Mouse (Mus musculus) activated CD4-positive, CD25-positive, alpha-beta regulatory T cell, adult 4 months (primary cell): Measurements from ENCODE around the gene Bex4. TPM values are rescaled to one million over a fixed set of nuclear protein-coding genes. Genes with fewer than 3 reads are reported as not detected.
"Not testable (repeated sequence)": the region's sequence is repeated elsewhere in the genome, so short reads cannot be mapped to it uniquely, and the experiment has no call there.

Experiments
- ATAC-seq: one replicate; pipeline ENCODE4 v1.8.0; 2017
- polyA plus RNA-seq, 2 experiments: library from polyadenylated mRNA; unstranded; fragments of 100-300 nt; shearing (Covaris generic); gene quantifications; one replicate each; pipeline ENCODE4 v1.2.1; 2017

The Bex4 gene
- polyA plus RNA-seq: not detected

DNA sequence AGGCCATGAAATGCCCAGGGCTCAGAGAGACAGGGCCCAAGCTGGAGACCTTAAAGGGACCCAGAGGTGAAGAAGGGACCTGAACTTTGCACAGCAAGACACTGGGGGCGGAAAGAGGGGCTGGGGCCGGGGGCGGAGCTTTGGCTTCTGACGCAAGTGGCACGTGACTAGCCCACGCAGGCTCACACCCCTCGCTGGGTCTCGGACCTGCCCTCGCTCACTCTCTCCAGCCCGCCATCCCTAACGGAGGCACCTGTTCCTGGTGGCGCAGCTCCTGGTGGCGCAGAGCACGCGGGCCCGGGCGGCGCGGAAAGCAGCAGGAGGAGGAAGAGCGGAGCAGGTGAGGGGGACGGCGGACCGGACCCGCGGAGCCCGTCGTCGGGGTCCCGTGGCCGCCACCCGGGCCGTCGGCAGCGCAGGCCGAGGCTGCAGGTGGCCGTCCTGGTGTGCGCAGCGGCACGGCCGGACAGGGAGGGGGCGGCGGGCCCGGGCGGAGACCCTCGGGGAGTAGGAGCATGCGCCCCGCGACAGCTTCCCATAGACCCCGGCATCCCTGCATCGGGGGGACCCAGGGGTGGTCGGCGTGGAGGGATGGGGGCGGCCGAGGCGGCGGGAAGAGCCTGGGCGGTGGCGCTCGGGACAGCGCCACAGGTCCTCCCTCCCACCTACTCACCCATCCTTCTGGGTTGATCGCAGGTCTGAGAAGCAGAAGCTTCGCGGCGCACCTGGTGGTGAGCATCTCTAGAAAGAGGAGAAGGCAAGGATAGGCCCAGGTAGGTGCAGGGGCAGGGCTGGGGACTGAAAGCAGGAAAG is at the start of gene Bex4:
TSS of gene Bex4 (plus strand) at position 170 of the 813 bp plus-strand sequence.
- ATAC-seq: not testable (repeated sequence)

GRCm38 (mm10) chrX:136092497-136093279 is 46.1 kb upstream of the Bex4 start:
- ATAC-seq: no peak

DNA sequence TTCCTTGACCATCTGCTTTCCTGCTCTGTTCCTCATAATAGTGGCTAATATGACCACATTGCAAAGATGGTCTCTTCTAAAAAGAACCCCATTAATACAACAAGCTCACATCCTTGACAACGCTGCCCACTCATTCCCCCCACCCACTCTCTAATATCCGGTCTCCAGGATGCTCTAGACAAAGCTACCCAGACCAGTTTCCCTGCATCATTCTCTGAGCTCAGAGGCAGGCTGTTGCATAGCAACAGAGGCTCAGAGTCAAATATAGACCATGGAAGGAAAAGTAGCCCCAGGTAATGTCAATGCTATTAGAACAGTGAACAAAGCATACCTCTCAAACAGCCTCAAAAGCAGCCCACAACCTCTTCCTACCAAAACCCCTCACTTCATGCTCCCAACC is 44.4 kb upstream of the Bex4 start:
- no peak for ATAC-seq

DNA sequence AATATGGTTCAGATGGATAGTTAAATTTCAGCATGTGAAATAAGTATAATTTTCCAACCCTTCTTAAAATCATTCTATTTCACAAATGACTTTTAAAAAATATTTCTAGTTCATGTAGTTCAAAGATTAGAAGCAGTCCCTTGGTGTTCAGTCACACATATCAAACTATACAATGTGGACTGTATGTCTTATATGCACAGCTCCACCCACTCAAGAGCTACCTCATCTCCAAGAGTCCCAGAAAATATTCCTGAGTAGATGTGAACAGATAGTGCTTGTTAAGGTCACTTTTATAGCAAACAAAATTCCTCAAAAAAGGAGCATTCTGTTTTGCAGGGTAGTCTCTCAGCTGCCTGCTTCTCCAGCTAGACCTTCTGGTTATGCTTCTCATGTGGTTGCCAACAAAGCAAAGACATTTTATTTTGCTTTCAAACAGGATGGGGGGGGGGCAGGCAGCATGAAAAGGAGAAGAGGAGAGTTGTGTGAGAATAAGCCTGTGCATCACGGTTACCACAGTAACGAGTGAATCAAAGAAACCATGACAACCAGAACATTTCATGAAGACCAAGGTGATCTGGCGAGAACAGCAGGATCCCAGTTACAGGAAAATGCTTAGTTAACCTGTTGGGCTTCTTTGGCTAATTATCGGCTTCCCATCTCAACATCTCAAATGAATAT is 34.6 kb upstream of the Bex4 start:
- no peak for ATAC-seq

- ATAC-seq: no peak
Observed at GRCm38 (mm10) chrX:136104724-136105088, 34.1 kb upstream of the Bex4 start.

DNA sequence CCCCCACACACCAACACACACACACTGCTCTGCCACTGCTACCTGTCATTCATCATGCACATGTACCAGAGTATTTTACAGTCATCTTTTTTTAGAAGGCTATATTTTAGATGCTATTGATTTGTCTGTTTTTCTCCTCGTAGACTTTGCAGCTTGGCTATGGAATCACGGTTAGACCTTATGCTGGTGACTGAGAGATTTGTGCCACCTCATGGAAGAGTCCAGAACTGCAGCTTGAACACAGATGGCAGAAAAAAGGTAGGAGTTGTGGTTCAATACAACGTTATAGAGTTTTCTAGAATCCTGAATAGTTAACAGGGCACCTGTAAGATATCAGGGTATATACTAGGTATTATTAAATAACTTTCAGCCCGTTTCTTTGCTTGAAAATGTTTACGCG is 30.9 kb upstream of the Bex4 start:
- no peak for ATAC-seq

GRCm38 (mm10) chrX:136115015-136115414 is 23.8 kb upstream of the Bex4 start:
- no peak for ATAC-seq

- no peak for ATAC-seq
Observed at GRCm38 (mm10) chrX:136115419-136115961, 23.3 kb upstream of the Bex4 start.

DNA sequence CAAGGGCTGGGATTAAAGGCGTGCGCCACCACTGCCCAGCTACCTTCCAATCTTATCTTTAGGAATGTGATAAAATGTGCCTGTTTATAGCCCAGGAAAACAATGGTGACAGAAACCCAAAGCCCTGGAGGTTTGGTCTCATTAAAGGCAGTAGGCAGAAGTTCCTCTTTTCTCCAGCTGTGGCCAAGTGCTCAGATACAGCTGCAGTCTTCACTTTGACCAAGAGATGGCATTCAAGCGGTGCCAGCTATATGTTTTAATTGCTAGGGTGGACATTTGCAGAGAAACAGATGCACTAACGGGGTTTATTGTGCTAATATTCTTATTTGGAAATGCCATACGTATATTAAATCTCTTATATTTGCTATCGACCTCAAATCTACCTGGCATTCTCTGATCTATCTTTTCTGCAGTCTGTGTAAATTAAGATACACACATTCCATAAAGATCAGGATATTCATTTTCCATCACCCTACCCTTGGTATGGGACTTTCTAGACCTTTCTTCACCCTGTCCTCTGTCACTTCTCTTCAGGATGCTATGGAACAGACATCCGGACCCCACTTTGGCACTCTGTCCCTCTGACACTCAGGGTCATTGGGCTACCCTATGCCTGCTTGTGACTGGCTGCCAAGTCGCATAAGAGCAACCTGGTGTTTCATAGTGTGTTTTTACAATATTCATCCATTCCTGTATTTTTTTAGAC is 11.6 kb upstream of the Bex4 start:
- no peak for ATAC-seq

- ATAC-seq: no peak
Observed at GRCm38 (mm10) chrX:136127744-136128064, 11.1 kb upstream of the Bex4 start.

- ATAC-seq: no peak
Observed at GRCm38 (mm10) chrX:136135559-136135958, 3.2 kb upstream of the Bex4 start.

GRCm38 (mm10) chrX:136139640-136140004 is 826 bp downstream of the Bex4 start:
- not testable (repeated sequence) for ATAC-seq

GRCm38 (mm10) chrX:136141385-136141784 is 2.6 kb downstream of the Bex4 start:
- no peak for ATAC-seq

DNA sequence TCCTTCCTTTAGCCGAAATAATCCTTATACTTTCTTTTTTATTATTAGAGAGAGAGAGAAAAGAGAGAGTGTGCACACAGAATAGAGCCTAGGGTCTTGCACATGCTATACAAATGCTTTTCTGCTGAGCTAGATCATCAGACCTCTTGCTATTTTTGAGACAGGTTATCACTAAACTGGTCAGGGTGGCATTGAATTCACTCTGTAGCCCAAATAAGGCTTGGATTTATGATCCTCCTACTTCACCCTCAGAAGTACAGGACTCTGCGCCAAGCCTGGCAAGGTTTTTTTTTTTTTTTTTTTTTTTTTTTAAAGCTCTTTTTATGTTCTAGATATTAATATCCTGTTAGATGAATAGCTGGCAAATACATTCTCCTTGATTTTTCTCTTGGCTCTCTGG is 4.9 kb downstream of the Bex4 start:
- no peak for ATAC-seq

DNA sequence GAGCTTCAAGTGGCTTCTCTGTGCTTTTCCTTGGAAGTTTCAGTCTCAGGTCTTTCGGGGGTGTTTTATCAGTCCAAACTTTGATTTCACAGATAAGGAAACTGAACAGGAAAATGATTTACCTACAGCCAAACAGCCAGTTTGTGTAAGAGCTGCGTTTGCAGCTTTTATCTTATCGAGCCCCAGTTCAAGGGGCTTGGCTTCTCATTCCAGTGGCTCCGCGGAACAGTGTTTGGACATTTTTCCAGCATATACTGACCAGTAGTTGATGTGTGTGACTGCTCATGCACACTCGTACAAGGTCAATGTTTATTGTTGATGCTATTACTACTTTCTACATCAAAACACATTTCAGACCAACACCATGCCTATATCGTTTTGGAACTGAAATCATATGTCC is 5.4 kb downstream of the Bex4 start:
- ATAC-seq: no peak

- ATAC-seq: no peak
Observed at GRCm38 (mm10) chrX:136170625-136171024, 31.8 kb downstream of the Bex4 start.

- ATAC-seq: no peak
Observed at GRCm38 (mm10) chrX:136171189-136172117, 32.7 kb downstream of the Bex4 start.

- ATAC-seq: no peak
Observed at GRCm38 (mm10) chrX:136172118-136172551, 33.3 kb downstream of the Bex4 start, which contains the start of gene Tceal8. TSS of gene Tceal8 (minus strand) at chrX:136172342.

GRCm38 (mm10) chrX:136172786-136173185 is 34.0 kb downstream of the Bex4 start:
- no peak for ATAC-seq

GRCm38 (mm10) chrX:136180897-136181553 is 42.2 kb downstream of the Bex4 start:
- ATAC-seq: no peak

DNA sequence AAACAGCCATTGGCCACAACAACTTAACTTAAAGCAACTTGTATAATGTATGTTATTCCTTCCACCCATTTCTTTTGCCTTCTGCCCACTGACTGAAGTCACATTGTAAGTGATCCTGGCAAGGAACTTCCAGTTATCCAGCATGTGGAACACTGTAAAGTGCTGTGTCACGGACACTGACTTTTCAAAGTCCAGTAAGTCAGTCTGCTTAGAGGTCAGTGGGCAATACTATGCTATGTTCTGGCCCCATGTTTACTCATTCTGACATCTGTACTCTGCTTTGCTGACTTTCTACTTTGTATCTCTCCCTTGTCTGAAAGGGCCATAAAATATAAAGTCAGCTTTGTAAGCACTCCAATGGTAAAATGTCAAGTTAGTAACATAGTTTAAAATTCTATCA is 44.3 kb downstream of the Bex4 start:
- ATAC-seq: no peak
